Mouse (Mus musculus) midbrain, embryonic 14.5 days (tissue): ENCODE measurements around the gene Mapre3. TPM values are rescaled to one million over a fixed set of nuclear protein-coding genes. Genes with fewer than 3 reads are reported as not detected.
A peak's percentile ranks its signal among the peaks of the same experiment; 100 is the strongest.

Source experiments
- ATAC-seq: fragments of 200-750 bp; cut with Nextera tagmentation; 2 replicates; pipeline ENCODE4 v1.8.0; 2017; ENCODE audit warnings: moderate number of reproducible peaks, moderate library complexity; ENCODE audit not compliant: low FRiP score, low TSS enrichment
- DNase-seq: peaks from one replicate; pipeline ENCODE4 v3.0.0-alpha.2; 2015
- H3K27ac ChIP-seq: fragments of 300-500 bp; sonication (generic); replicated peaks from 2 replicates; pipeline ENCODE4 v1.5.1; 2014; ENCODE audit warnings: mild to moderate bottlenecking, low read depth, low read length, moderate library complexity
- H3K27me3 ChIP-seq: fragments of 300-500 bp; sonication (generic); 2 replicates; pipeline ENCODE4 v1.6.1; 2014; ENCODE audit warnings: low read length, control low read depth, mixed read lengths; ENCODE audit not compliant: control insufficient read depth, insufficient read depth
- H3K36me3 ChIP-seq: fragments of 300-500 bp; sonication (generic); 2 replicates; pipeline ENCODE4 v1.6.1; 2014; ENCODE audit warnings: low read length, control low read depth; ENCODE audit not compliant: control insufficient read depth, insufficient read depth
- H3K4me1 ChIP-seq: fragments of 300-500 bp; sonication (generic); 2 replicates; pipeline ENCODE4 v1.6.1; 2014; ENCODE audit warnings: mild to moderate bottlenecking, antibody characterized with exemption, low read length, control low read depth; ENCODE audit not compliant: control insufficient read depth, insufficient read depth
- H3K4me2 ChIP-seq: fragments of 300-500 bp; sonication (generic); 2 replicates; pipeline ENCODE4 v1.6.1; 2014; ENCODE audit warnings: mild to moderate bottlenecking, low read length, moderate library complexity
- H3K4me3 ChIP-seq: fragments of 300-500 bp; sonication (generic); replicated peaks from 2 replicates; pipeline ENCODE4 v1.5.1; 2014; ENCODE audit warnings: low read depth, low read length
- H3K9ac ChIP-seq: fragments of 300-500 bp; sonication (generic); replicated peaks from 2 replicates; pipeline ENCODE4 v1.6.1; 2014; ENCODE audit warnings: mild to moderate bottlenecking, low read length, moderate library complexity
- H3K9me3 ChIP-seq: fragments of 300-500 bp; sonication (generic); 2 replicates; pipeline ENCODE4 v1.6.1; 2016; ENCODE audit warnings: low read length, control low read depth, mixed read lengths; ENCODE audit not compliant: control insufficient read depth
- WGBS: fragments of 180-500 bp; shearing (Covaris S2); extraction: QIAGEN DNeasy Blood & Tissue Kit; methylation state at CpG from one replicate; pipeline ENCODE4 v1.1.7; 2014; 5-methylcytosine and 5-hydroxymethylcytosine counted together
- polyA plus RNA-seq: library from polyadenylated mRNA; unstranded; fragments of >200 nt; fragmentation: Nextera tagmentation; extraction: Ambion mirVana; gene quantifications from 2 replicates; pipeline ENCODE4 v1.2.1, GENCODE M21; 2014

Gene Mapre3
- polyA plus RNA-seq, 1 experiment from 2014 or later = 129 TPM

DNA sequence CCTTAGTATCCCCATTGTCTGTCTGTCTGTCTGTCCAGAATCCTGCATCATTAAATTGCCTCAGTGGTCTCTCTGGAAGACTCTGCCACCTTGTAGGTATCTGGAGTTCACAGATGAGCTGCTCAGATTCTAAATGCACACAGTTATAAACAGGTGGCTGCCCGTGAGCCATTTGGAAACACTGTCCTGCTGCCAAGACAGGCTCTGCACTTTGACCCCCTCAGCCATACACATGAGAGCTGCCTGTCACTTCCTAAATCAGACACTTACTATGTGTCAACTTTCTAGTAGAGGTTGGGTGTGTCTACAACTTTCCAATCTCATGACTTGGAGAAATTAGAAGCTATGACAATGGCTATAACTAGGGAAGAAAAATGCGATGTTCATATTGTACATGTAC lies 25.3 kb downstream of the Mapre3 start:
- no peaks in the 10 kb centered on the region for H3K27me3 ChIP-seq
- H3K9me3 ChIP-seq = no peaks in the 10 kb centered on the region
- H3K27ac ChIP-seq = no peak overlapping the region
- no peak overlapping the region for H3K4me2 ChIP-seq
- 96% methylated on average over 2 of the region's 2 CpGs for WGBS
- ATAC-seq (no peak), DNase-seq (no peak)
- H3K4me1 ChIP-seq = no peaks in the 10 kb centered on the region
- no peak overlapping the region for H3K4me3 ChIP-seq
- H3K36me3 ChIP-seq = peaks cover 23% of the 10 kb centered on the region; the same call in 1 of the 2 replicates
- no peak overlapping the region for H3K9ac ChIP-seq

GRCm38 (mm10) chr5:30841896-30842295 lies 27.5 kb downstream of the Mapre3 start:
- Histone ChIP-seq H3K9me3 (no peaks in the 10 kb centered on the region), H3K4me1 (no peaks in the 10 kb centered on the region), H3K27ac (no peak overlapping the region), H3K36me3 (peaks cover 15% of the 10 kb centered on the region; the same call in 1 of the 2 replicates), H3K4me3 (no peak overlapping the region), H3K27me3 (no peaks in the 10 kb centered on the region), H3K4me2 (no peak overlapping the region), H3K9ac (no peak overlapping the region)
- DNase-seq = no peak
- 68% methylated on average over 3 of the region's 3 CpGs for WGBS
- ATAC-seq = no peak

- 68% methylated on average over 6 of the region's 6 CpGs for WGBS
- Histone ChIP-seq H3K27me3 (no peaks in the 10 kb centered on the region), H3K27ac (no peak overlapping the region), H3K4me2 (no peak overlapping the region), H3K36me3 (no peaks in the 10 kb centered on the region), H3K9ac (no peak overlapping the region), H3K9me3 (no peaks in the 10 kb centered on the region), H3K4me3 (no peak overlapping the region), H3K4me1 (no peaks in the 10 kb centered on the region)
- no peak for ATAC-seq
- no peak for DNase-seq
Observed at GRCm38 (mm10) chr5:30849891-30850555, 35.6 kb downstream of the Mapre3 start.

DNA sequence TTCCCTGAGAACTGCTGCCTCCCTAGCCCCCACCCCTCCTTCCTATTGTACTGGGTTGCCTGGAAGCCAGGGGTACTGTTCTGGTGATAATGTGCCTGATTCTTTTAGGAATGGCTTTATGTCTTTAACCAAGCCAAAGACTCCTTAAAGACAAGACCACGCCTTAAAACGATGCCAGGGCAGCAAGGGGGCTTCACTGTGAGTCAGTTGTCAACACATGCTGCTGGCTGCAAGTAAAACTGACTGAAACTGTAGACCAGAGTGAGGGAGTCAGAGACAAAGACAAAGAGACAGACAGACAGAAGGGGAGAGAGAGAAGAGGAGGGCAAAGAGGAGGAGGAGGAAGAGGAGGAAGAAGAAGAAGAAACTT lies 36.1 kb downstream of the Mapre3 start:
- DNase-seq (no peak), ATAC-seq (no peak)
- Histone ChIP-seq H3K27me3 (no peaks in the 10 kb centered on the region), H3K4me1 (no peaks in the 10 kb centered on the region), H3K9ac (no peak overlapping the region), H3K4me3 (no peak overlapping the region), H3K9me3 (no peaks in the 10 kb centered on the region), H3K27ac (no peak overlapping the region), H3K36me3 (no peaks in the 10 kb centered on the region), H3K4me2 (no peak overlapping the region)
- 61% methylated on average over 2 of the region's 2 CpGs for WGBS

- no peak overlapping the region for H3K27ac ChIP-seq
- DNase-seq (no peak), ATAC-seq (no peak)
- no peaks in the 10 kb centered on the region for H3K36me3 ChIP-seq
- H3K4me1 ChIP-seq = no peaks in the 10 kb centered on the region
- WGBS = 90% methylated on average over 4 of the region's 4 CpGs
- H3K4me3 ChIP-seq = no peak overlapping the region
- H3K27me3 ChIP-seq = no peaks in the 10 kb centered on the region
- no peak overlapping the region for H3K4me2 ChIP-seq
- no peak overlapping the region; the same call in 1 of the 2 replicates for H3K9ac ChIP-seq
- H3K9me3 ChIP-seq = no peaks in the 10 kb centered on the region
Observed at GRCm38 (mm10) chr5:30853522-30853921, 39.1 kb downstream of the Mapre3 start.

GRCm38 (mm10) chr5:30855674-30856073 lies 41.2 kb downstream of the Mapre3 start:
- DNase-seq = no peak
- 56% methylated on average over 3 of the region's 3 CpGs for WGBS
- H3K9ac ChIP-seq = no peak overlapping the region

GRCm38 (mm10) chr5:30856124-30856523 lies 41.7 kb downstream of the Mapre3 start:
- ATAC-seq = no peak
- WGBS = 86% methylated on average over 2 of the region's 2 CpGs
- H3K27ac ChIP-seq = no peak overlapping the region
- no peak overlapping the region for H3K9ac ChIP-seq
- no peak overlapping the region for H3K4me3 ChIP-seq
- no peaks in the 10 kb centered on the region for H3K27me3 ChIP-seq
- peak; percentile 20 for DNase-seq
- H3K4me2 ChIP-seq = no peak overlapping the region
- H3K4me1 ChIP-seq = no peaks in the 10 kb centered on the region
- no peaks in the 10 kb centered on the region for H3K36me3 ChIP-seq
- H3K9me3 ChIP-seq = no peaks in the 10 kb centered on the region

More at GRCm38 (mm10) chr5:30855674-30856073, 41.2 kb downstream of the Mapre3 start:
- Histone ChIP-seq H3K4me3 (no peak overlapping the region), H3K4me1 (no peaks in the 10 kb centered on the region), H3K27ac (no peak overlapping the region), H3K9me3 (no peaks in the 10 kb centered on the region), H3K4me2 (no peak overlapping the region), H3K27me3 (no peaks in the 10 kb centered on the region), H3K36me3 (no peaks in the 10 kb centered on the region)
- no peak for ATAC-seq

GRCm38 (mm10) chr5:30863852-30864251 lies 49.4 kb downstream of the Mapre3 start:
- H3K9me3 ChIP-seq = no peaks in the 10 kb centered on the region
- no peaks in the 10 kb centered on the region for H3K4me1 ChIP-seq
- H3K4me3 ChIP-seq = no peak overlapping the region
- no peak overlapping the region for H3K9ac ChIP-seq
- H3K36me3 ChIP-seq = peaks cover 54% of the 10 kb centered on the region
- no peak overlapping the region for H3K4me2 ChIP-seq
- 50% methylated on average over 4 of the region's 4 CpGs for WGBS
- H3K27ac ChIP-seq = no peak overlapping the region
- ATAC-seq (no peak), DNase-seq (no peak)
- no peaks in the 10 kb centered on the region for H3K27me3 ChIP-seq

GRCm38 (mm10) chr5:30864322-30864721 lies 49.9 kb downstream of the Mapre3 start:
- H3K4me2 ChIP-seq = no peak overlapping the region
- no peak overlapping the region for H3K27ac ChIP-seq
- H3K4me1 ChIP-seq = no peaks in the 10 kb centered on the region
- H3K27me3 ChIP-seq = no peaks in the 10 kb centered on the region
- no peak overlapping the region for H3K9ac ChIP-seq
- peaks cover 54% of the 10 kb centered on the region for H3K36me3 ChIP-seq
- H3K9me3 ChIP-seq = no peaks in the 10 kb centered on the region
- WGBS = 60% methylated on average over 15 of the region's 15 CpGs
- ATAC-seq (no peak), DNase-seq (no peak)
- no peak overlapping the region for H3K4me3 ChIP-seq
